Mouse (Mus musculus): ENCODE data around the gene Parp2.
"Not testable (repeated sequence)": the region's sequence is repeated elsewhere in the genome, so short reads cannot be mapped to it uniquely, and the experiment has no call there.

The Parp2 gene

GRCm38 (mm10) chr14:50807487-50808072, at the start of gene Parp2, which contains the start of gene Ccnb1ip1:
Parp2 (plus strand) TSS chr14:50807841.
Ccnb1ip1 (minus strand) TSS chr14:50807732.
- DNase-seq = peak; percentile 98 to 100

GRCm38 (mm10) chr14:50758416-50759085, 49.1 kb upstream of the Parp2 start:
- no peak for DNase-seq

- no peak for DNase-seq
These were observed 41.9 kb upstream of the Parp2 start for GRCm38 (mm10) chr14:50765736-50766135.

- DNase-seq = no peak
These were observed 36.3 kb upstream of the Parp2 start for GRCm38 (mm10) chr14:50771342-50771741.

- no peak for DNase-seq
These were observed 25.5 kb upstream of the Parp2 start for GRCm38 (mm10) chr14:50782166-50782565.

GRCm38 (mm10) chr14:50784391-50785250, 23.0 kb upstream of the Parp2 start:
- no peak for DNase-seq

GRCm38 (mm10) chr14:50785251-50785637, 22.4 kb upstream of the Parp2 start, which contains the start of gene Ttc5:
Ttc5 (minus strand) TSS chr14:50785519.
- DNase-seq = peak; percentile 90 to 93

- no peak for DNase-seq
These were observed 19.5 kb upstream of the Parp2 start for GRCm38 (mm10) chr14:50788157-50788556.

GRCm38 (mm10) chr14:50795261-50795935, 12.2 kb upstream of the Parp2 start:
- no peak for DNase-seq

- DNase-seq = no peak
These were observed 11.7 kb upstream of the Parp2 start for GRCm38 (mm10) chr14:50795965-50796364.

- no peak for DNase-seq
These were observed 11.2 kb upstream of the Parp2 start for GRCm38 (mm10) chr14:50796464-50796863.

GRCm38 (mm10) chr14:50798512-50798911, 9.1 kb upstream of the Parp2 start:
- no peak for DNase-seq

GRCm38 (mm10) chr14:50799502-50800259, 8.0 kb upstream of the Parp2 start:
- DNase-seq = peak; percentile 33 to 38

- no peak for DNase-seq
These were observed 5.2 kb upstream of the Parp2 start for GRCm38 (mm10) chr14:50802441-50802840.

- DNase-seq = no peak
These were observed 4.6 kb upstream of the Parp2 start for GRCm38 (mm10) chr14:50802843-50803562.

GRCm38 (mm10) chr14:50804683-50805082, 3.0 kb upstream of the Parp2 start:
- no peak for DNase-seq

- not testable (repeated sequence) for DNase-seq
These were observed 1.2 kb upstream of the Parp2 start for GRCm38 (mm10) chr14:50806469-50806868.

GRCm38 (mm10) chr14:50813060-50813459, 5.4 kb downstream of the Parp2 start:
- DNase-seq = no peak

- DNase-seq = no peak
These were observed 15.6 kb downstream of the Parp2 start for GRCm38 (mm10) chr14:50823240-50823639.

- no peak for DNase-seq
These were observed 16.6 kb downstream of the Parp2 start for GRCm38 (mm10) chr14:50824219-50824618.

GRCm38 (mm10) chr14:50826579-50826978, 18.9 kb downstream of the Parp2 start:
- no peak for DNase-seq

Data from cerebellum, postnatal 36 days (tissue).